Mouse (Mus musculus) thymus, adult 2 months (tissue): Measurements from ENCODE around the gene Herc2.

Experiments
- CTCF ChIP-seq: fragments of 200-500 bp; IDR thresholded peaks from 2 replicates; pipeline ENCODE4 v1.5.1; 2012; ENCODE audit warnings: mild to moderate bottlenecking, control low read depth, low read length, moderate library complexity, borderline replicate concordance; ENCODE audit not compliant: control insufficient read depth, poor library complexity, insufficient read depth; ENCODE audit errors: extremely low read depth
- POLR2A ChIP-seq: fragments of 200-500 bp; IDR thresholded peaks from 2 replicates; pipeline ENCODE4 v1.6.1; 2012; ENCODE audit warnings: mild to moderate bottlenecking, low read length, control low read depth, moderate library complexity; ENCODE audit not compliant: control insufficient read depth, poor library complexity, insufficient read depth; ENCODE audit errors: extremely low read depth

DNA sequence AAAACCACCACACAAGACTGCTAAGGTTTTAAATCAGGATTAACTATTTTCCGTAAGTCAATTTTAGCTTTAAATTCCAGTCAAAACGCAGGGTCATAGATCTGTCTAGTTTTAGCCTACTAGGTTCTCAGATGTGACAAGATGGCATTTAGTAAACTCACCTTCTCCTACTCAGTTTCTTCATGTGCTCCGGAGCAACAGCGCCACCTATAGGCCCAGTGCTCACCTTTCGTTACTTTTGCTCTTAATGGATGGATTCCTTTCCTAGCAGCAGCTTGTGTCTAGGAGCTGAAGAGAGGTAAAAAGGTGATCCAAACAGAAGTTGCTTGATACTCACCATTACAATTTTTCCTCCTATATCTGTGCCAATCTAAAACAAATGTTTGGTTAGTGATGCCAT, 7.6 kb upstream of the Herc2 start:
- TF ChIP-seq CTCF (no peak), POLR2A (no peak)
